Mouse (Mus musculus) left cerebral cortex, postnatal 14 days (tissue): ENCODE results near the gene Nnat. TPM values are rescaled to one million over a fixed set of nuclear protein-coding genes. Genes with fewer than 3 reads are reported as not detected.

ENCODE experiments used
- DNase-seq, 2 experiments: peaks; one replicate each; pipeline ENCODE4 v3.0.0; 2021 to 2022; ENCODE audit warnings: low spot score in 2 of 2, mixed read lengths in 1 of 2
- intact Hi-C: fragments of 180-260 bp; cut with DNase I; formaldehyde crosslinking; loops from one replicate; pipeline ENCODE4 v1.15.1; 2025
- long read RNA-seq, 2 experiments: library from polyadenylated mRNA; stranded (forward); transcript quantifications; one replicate each; pipeline ENCODE4 v2.0.0; 2021
- total RNA-seq, 2 experiments: library from RNA; stranded (reverse); gene quantifications; 2 replicates each; pipeline ENCODE4 v1.2.3; 2021

Nnat gene
- total RNA-seq: 100 to 1,000 TPM; 283 to 425 TPM
- long read RNA-seq, experiment 1, transcript Nnat-205 (2 exons, 1,146 nt): major isoform, 37 of 106 reads
- long read RNA-seq, experiment 1, transcript Nnat-202 (3 exons, 1,213 nt): minor isoform, 8 of 106 reads
- long read RNA-seq, experiment 1, partial matches to known transcripts: 53 of 106 reads
- long read RNA-seq, experiment 1, other reads (novel, unspliced or antisense): 4 of 106 reads
- long read RNA-seq, experiment 2, transcript Nnat-205 (2 exons, 1,146 nt): major isoform, 32 of 98 reads
- long read RNA-seq, experiment 2, transcript Nnat-202 (3 exons, 1,213 nt): minor isoform, 10 of 98 reads
- long read RNA-seq, experiment 2, partial matches to known transcripts: 50 of 98 reads
- long read RNA-seq, experiment 2, other reads (novel, unspliced or antisense): 6 of 98 reads

DNA sequence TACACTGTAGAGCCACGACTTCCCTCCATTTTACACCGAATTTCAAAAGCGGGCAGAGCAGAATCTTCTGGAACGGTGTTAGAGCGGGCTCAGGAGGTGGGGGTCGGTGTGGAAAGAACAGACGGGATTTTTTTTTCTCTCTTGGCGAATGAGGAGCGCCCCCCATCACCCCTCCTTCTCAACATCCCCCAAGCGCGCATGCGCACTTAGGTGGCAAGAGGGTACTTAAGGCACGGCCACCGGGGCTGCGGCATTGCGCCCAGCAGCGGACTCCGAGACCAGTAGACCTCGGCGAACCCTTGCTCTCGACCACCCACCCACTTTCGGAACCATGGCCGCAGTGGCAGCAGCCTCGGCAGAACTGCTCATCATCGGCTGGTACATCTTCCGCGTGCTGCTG, at the start of gene Nnat:
Gene Nnat, plus strand, starts transcription at position 221 of the 400 bp plus-strand sequence.
- DNase-seq: peak; percentile 58 to 65
- intact Hi-C loops: no loop called here

DNA sequence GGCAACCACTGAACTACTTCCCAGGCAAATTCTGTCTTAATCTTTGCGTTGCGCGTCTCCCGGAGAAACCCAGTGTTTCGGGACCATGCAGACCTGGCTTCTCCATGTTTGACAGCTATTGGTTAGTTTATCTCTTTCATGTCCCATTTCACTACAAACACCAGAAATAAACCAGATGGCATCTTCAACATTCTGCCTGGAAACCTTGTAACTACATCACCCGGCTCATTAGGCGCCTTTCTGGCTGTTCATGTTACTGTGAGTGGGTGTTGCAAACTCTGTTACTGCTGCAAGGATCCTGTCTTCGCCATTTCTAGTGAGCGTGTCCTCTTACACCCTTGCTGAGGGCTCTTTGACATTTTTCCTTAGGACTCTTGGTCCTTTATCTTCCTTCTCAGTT, 47.0 kb upstream of the Nnat start:
- intact Hi-C loops: no loop called here
- DNase-seq: peak in 1 of 2 experiments; percentile 73

DNA sequence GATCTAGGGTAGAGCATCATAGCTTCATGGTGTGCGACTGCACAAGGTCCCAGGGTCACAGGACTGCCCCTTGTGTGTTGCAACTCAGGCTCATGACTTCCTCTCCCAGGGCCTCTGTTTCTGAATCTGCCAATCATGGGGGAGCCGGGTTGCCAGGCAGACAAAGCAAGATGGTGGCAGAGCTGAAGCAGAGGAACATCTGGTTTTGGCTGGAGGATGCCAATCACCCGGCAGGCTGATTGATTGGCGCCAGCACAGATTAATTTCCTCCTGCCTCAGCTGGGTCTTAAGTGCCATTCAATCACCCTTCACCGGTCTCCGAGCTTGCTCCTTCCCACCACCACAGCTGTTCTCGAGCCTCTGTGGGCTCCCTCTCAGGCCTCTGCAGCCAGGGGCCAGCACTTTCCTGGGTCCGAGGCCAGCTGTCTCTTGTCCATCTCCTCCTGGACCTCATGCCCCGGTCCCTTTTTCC, 46.1 kb upstream of the Nnat start:
- no peak for DNase-seq
- intact Hi-C loops: no loop called here

DNA sequence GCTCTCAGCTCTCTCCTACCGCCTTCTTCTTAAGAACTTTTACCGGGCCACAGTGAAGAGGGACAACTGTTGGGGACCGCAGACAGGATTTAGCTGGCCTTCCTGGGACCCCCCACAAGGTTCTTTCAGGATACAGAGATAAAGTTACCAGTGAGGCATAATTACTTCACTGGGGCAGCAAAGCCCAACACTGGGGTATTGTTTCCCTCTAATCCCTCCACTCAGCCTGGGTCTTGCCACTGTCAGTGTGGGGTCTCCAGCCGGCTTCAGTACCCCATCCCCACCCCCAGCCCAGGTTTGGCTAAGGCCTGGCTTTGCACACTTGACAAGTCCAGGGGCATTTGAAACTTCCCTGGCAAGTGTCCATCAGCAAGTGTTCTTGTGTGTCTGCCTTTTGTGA, 45.5 kb upstream of the Nnat start:
- DNase-seq: no peak
- intact Hi-C loops: no loop called here

DNA sequence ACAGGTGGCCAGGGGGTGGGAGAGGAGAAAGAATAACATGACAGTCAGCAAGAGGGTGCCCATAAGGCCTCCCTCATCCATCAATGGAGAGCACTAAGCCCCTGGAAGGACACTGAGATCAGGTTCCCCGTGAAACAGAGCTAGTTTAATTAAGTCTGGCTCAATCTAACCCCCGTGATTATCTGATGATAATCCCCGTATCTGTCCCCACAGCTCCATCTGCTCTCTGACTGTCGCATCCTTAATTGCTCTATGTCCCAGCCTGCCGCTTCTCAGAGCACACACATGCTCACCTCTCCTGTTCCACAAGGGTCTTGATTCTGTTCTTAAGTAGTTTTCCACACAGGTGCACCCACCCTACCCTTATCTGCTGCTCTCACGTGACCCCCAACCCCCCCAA, 42.4 kb upstream of the Nnat start:
- no peak for DNase-seq
- intact Hi-C loops: no loop called here

DNA sequence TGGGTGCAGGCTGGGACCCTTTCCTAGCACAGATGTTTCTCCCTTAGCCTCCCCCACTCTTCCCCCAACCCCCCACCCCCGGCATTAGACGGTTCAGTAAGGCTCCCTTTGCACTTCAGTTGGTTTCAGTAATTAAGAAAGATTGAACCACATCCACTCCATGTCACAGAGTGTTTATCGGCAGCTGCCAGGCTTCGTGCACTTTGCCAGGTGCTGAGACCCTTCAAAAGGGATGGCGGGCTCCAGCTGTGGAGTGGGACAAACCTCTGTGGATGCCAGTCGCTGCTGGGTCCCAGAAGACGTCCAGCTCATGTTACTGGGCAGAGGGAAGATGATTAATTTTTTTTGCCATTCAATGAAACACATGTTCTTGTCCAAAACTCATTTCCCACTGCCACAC, 41.4 kb upstream of the Nnat start:
- intact Hi-C loops: no loop called here
- no peak for DNase-seq

DNA sequence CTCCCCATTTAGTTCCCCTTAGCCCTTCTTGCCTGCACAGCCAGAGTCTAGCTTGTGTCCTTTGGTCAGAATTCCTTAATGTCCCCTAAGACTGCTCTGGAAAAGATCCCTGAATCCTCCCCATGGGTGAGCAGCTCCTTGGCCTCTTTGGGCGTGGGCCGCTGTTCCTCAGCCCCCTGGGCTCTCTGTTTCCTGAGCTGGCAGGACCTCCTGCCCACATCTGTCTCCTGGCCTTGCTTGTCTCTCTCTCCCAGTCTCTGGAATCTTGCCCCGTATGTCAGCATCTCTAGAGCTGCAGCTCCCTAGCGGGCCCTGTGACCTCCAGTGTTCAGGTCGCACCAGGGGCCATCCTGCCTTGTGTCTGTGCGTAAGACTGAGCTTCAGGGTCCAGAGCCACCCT, 40.4 kb upstream of the Nnat start:
- no peak for DNase-seq
- intact Hi-C loops: no loop called here

DNA sequence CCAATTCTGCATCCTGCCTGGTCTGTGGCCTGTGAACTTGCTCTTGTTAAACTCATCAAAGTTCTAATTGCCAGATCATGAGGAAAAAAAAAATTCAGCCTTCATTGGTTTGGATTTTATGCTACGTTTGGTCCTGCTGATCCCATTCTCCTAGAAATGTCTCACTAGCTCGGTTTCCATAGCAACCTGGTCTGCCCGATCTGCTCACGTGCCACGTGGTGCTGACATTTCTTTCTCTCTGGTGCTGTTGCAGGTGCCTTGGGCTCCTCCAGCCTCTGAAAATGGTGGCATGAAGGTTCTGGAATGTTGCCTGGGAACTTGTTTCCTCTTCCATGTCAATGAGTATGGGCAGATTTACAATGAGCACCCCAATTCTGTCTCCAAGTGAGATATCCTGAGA, 39.4 kb upstream of the Nnat start:
- intact Hi-C loops: no loop called here
- peak; percentile 68 to 91 for DNase-seq

DNA sequence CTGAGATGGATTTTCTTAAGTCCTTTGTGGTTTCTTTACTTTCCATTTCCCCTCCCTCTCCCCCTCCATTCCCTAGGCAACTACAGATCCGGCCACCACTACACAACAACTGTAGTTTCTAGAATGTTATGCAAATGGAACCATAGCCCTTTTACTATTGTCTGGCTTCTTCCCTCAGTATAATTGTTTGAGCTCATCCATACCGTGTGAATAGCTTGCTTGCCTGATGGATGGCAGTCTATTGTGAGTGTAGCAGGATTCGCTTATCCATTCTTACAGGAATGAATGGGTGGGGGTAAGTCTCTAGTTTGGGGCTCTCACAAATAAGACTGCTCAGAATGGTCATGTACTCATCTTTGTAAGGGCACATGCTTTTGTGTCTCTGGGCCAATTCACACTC, 37.3 kb upstream of the Nnat start:
- no peak for DNase-seq
- intact Hi-C loops: no loop called here

DNA sequence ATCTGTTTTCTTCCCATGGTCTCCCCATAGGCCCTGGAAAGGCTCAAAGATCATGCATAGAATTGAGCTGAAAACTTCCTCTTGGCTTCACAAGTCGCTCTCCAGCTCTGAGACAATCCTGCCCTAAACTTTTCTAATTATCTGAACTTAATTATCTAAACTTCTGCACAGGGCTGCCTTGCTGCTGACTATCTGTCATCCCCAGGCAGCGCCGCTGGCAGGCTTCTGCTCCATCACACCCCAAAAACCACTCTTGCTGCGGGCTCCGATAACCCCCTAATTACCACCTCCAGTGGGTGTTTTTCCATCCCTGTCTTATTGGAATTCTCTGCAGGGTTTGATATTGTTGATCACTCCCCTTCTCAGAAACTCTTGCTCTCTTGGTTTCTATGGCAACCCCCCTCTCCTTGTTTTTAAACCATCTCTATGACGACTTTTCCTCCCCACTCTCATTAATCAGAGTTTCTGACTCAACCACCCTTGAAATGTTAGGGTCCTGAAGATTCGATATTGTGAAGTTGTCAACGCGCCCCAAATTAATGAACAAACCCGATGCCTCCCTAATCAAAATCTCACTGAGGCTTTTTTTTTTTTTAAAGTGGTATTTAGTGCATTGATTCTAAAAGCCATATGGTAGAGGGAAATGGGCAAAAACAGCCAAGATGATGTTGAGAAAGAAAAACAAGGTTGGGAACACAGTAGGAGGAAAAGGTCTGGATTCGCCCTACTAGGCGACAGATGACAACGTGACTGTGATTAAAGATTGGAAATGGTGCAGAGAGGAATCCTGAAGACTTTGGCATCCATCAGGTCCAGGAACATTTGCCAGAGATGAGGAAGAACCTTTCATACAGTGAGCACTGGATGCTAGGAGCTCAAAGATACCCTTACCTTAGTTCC, 29.6 kb upstream of the Nnat start:
- DNase-seq: peak in 1 of 2 experiments; percentile 45
- intact Hi-C loops: no loop called here

DNA sequence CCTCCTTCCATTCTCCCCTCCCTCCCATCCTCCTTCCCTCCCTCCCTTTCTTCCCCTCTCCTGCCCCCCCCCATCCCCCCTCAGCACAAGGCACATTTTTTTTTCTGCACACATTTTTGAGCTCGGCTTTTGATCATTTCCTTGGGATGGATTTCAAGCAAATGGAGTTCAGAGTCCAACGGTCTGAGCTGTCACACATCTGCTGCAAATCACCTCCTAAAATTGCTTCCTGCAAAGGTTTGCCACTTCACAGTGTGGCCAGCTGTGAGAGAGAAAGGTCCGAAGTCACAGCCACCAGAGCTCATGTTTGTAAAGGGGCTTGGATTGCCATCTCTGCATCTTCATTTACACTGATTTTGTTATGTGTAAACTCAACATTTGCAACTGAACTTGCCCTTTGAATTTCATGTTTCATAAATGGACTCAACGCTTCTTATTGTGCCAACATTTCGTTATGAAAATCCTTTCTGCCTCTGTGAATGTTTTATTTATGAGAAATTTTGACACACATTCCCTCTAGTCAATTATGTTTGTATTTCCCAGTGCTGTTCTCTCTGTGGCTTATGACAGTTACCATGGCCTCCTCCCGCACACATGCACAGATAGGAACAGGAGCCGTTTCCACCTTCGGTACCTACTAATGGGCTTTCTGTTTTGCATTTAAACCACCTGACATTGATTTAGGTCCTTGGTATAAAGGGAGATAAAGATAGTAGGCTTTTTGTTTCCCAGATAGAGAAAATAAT, 28.0 kb upstream of the Nnat start:
- no peak for DNase-seq
- intact Hi-C loops: no loop called here

DNA sequence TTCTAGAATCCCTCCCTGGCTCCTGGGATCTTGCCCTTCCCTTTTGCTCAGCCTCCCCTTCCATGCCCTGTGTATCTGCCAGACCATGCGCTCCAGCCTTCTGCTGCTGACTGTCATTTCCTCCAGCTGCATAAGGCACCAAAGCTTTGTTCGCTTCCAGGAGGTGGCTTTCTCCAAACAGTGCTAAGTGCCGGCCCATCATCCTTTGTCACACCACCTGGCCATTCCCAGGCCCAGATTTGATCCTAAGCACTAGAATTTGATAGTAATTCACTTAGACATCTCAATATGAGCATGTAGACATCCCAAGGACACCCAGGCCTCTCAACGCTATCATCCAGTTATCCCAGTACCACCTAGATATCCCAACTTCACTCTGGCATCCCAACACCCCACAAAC, 25.7 kb upstream of the Nnat start:
- DNase-seq: no peak
- intact Hi-C loops: no loop called here

DNA sequence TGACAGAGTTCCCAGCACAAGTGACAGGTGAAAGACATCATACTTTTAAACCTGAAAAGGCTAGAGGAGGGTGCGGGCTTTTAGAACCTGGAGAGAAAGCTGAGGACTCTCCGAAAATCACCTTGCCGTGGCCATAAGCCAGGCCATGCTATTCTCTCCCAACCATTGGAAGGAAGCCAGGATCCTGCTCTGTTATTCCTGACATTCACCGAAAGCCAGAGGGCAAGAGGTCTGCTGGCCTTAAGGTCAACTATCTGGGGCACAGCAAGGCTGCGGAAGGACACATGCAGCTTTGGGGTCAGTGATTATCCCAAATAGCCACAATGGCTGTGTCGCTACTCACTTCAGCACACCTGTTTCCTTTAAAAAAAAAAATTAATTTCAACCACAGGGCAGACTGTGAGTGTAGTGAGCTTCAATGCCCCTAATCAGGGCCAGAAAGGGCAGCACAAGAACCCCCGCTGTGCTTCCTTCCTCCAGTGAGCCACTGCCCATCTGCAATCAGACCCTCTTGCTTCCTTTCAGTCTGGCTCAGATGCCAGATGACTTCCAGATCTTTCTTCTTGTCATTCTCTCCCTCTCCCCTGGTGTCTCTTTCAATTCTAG, 23.3 kb upstream of the Nnat start:
- DNase-seq: no peak
- intact Hi-C loops: no loop called here

DNA sequence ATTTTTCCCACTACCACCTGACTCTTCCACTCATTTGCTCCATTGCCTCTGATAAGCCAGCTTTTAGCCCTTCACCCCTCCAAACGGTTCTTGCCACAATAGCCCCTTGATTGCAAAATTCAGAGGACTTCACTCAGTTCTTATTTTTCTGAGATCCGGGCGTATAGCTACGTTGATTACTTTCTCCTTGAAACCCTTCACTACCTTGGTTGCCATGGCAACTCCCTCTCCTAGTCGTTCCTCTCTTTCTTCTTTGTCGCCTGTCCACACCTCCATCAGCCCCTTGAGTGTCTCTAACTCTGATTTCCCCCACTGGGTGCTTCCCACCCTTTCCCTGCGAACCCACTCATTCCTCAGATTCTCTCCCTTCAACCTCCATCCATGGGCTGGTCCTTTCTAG, 22.8 kb upstream of the Nnat start:
- intact Hi-C loops: no loop called here
- peak; percentile 48 to 61 for DNase-seq

DNA sequence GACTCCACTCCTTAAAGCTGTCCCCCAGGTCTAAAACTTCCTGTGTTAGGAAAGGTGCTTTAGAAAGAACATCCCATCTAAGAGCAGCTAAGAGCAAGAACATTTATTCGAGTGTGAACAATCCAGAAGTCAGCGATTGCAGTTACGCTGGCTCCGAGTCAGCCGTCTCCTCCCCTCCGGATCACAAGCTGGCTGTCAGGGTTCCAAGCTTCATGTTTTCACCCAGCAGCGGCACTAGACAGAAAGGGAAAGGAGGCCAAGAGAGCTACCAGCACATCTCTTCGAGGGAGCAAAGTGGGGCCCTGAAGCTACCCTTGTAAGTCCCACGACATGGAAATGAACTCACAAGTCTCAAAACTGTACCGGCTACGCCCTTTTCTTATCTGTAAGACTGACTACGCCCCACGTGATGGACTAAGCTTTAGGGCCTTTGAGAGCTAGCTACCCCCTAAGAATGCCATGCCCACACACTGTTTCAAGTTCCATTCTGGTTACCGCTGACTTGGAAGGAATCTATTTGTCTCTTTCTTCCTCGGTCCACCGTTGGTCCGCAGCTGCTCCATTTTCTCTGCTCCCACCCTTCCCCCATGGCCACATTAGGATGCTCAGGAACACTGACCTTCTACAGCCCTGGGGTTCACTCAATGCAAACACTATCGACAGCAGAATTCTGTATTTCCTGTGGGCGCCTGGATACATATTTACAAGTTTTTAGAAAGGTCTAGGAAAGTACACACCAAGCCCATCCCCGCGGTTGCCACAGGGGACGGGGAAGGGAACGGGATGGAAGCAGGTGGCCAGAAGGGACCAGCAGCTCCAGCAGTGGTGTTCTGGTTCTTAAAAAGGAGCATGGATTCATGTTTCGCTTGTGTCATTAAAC, 19.6 kb upstream of the Nnat start:
- DNase-seq: peak; percentile 64 to 75
- intact Hi-C loops: no loop called here

DNA sequence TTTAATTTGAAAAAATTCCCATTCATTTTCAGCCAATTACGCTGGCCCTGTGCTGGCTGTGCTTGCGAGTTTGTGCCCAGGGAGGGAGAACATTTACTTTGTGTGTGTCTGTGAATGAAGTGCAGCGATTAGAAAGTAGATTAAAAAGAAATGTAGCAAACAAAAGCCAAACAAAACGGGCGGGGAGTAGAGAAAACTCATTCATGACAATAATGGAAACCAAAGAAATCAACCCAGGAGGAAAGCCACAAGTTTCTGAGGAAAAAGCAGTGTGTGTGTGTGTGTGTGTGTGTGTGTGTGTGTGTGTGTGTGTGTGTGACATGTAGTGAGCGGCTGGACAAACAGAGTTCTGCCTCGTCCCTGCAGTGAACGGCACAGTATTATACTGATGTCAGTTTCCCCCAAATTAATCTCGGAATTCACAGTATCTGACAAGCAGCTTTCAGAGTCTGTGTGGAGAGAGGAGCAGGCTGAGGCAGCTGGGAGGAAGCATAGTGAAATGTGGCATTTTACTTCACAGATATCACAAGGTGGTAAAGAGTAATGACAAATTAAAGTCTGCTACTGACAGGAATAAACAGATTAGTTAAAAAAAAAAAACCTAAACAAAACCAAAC, 18.8 kb upstream of the Nnat start:
- intact Hi-C loops: no loop called here
- DNase-seq: no peak

DNA sequence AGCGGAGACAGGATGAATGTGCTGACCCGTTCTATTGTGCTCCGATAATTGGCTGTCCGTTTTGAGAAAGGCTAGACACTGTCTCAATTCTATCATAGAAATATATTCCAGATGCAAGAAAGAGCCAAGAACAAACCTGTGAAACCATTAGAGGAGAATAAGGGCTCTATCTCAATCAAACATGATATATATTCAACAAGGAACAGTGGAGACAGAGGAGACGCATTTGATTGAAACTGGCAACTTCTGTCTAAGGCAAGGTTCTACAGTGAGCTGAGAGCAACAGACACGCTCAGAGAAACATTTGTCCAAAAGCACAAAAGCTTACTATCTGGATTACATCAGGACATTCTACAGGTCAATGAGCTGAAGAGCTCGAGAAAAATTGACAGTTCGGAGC, 18.2 kb upstream of the Nnat start:
- intact Hi-C loops: no loop called here
- no peak for DNase-seq

DNA sequence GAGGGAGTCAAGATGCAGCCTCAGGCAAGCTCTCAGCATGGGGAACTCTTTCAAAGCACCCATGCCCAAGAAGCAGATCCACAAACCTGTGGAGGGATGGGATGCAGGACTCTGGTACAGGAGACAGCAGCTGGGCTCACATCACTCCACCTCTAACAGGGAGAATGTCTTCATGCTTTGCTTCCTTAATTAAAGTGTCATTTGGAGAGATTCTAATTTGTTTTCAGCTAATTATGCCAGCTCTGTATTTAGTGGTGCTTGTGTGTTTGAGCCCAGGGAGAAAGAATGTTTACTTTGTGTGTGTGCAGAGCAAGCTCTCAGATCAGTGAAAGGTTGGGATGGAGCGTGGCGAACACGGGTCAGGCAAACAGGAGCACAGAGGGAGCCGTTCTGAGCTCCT, 17.5 kb upstream of the Nnat start:
- no peak for DNase-seq
- intact Hi-C loops: no loop called here
